Mouse (Mus musculus) stomach, postnatal 0 days (tissue): Measurements from ENCODE around the gene Sap30bp. TPM values are rescaled to one million over a fixed set of nuclear protein-coding genes. Genes with fewer than 3 reads are reported as not detected.

Source experiments
- ATAC-seq: fragments of 200-750 bp; cut with Nextera tagmentation; 2 replicates; pipeline ENCODE4 v1.8.0; 2017; ENCODE audit not compliant: low FRiP score, low TSS enrichment
- DNase-seq: peaks from one replicate; pipeline ENCODE4 v3.0.0-alpha.2; 2016; ENCODE audit warnings: low spot score
- H3K27ac ChIP-seq: fragments of 300-500 bp; sonication (generic); replicated peaks from 2 replicates; pipeline ENCODE4 v1.5.1; 2014; ENCODE audit warnings: mild to moderate bottlenecking, control low read depth
- H3K27me3 ChIP-seq: fragments of 300-500 bp; sonication (generic); 2 replicates; pipeline ENCODE4 v1.6.1; 2014; ENCODE audit warnings: low read length; ENCODE audit not compliant: control insufficient read depth, insufficient read depth
- H3K36me3 ChIP-seq: fragments of 300-500 bp; sonication (generic); 2 replicates; pipeline ENCODE4 v1.6.1; 2014; ENCODE audit warnings: low read length, mixed read lengths; ENCODE audit not compliant: control insufficient read depth, insufficient read depth
- H3K4me1 ChIP-seq: fragments of 300-500 bp; sonication (generic); replicated peaks from 2 replicates; pipeline ENCODE4 v1.6.1; 2014; ENCODE audit warnings: antibody characterized with exemption; ENCODE audit not compliant: control insufficient read depth, insufficient read depth
- H3K4me2 ChIP-seq: fragments of 300-500 bp; sonication (generic); replicated peaks from 2 replicates; pipeline ENCODE4 v1.6.1; 2014; ENCODE audit warnings: low read depth, mild to moderate bottlenecking, control low read depth, moderate library complexity
- H3K4me3 ChIP-seq: fragments of 300-500 bp; sonication (generic); 2 replicates; pipeline ENCODE4 v1.5.1; 2014; ENCODE audit warnings: low read depth, low read length, control low read depth
- H3K9ac ChIP-seq: fragments of 300-500 bp; sonication (generic); 2 replicates; pipeline ENCODE4 v1.6.1; 2014; ENCODE audit warnings: mild to moderate bottlenecking, low read length, control low read depth, mixed read lengths
- H3K9me3 ChIP-seq: fragments of 300-500 bp; sonication (generic); 2 replicates; pipeline ENCODE4 v1.6.1; 2016; ENCODE audit warnings: low read length; ENCODE audit not compliant: control insufficient read depth
- CTCF ChIP-seq: IDR thresholded peaks from 2 replicates; pipeline ENCODE4 v1.5.1; 2016; ENCODE audit warnings: antibody characterized with exemption, low read depth, mild to moderate bottlenecking, moderate library complexity
- EP300 ChIP-seq: optimal IDR thresholded peaks from 2 replicates; pipeline ENCODE3; 2016; ENCODE audit warnings: antibody characterized with exemption
- WGBS: fragments of 180-500 bp; shearing (Covaris S2); extraction: QIAGEN DNeasy Blood & Tissue Kit; methylation state at CpG from one replicate; pipeline ENCODE4 v1.1.7; 2014; 5-methylcytosine and 5-hydroxymethylcytosine counted together
- polyA plus RNA-seq: library from polyadenylated mRNA; unstranded; fragments of >200 nt; fragmentation: Nextera tagmentation; extraction: Ambion mirVana; gene quantifications from 2 replicates; pipeline ENCODE4 v1.2.1, GENCODE M21; 2015

The Sap30bp gene
- polyA plus RNA-seq, 1 experiment from 2014 or later, result 23.6 TPM

- ATAC-seq, result no peak
- TF ChIP-seq CTCF (no peak), EP300 (no peak)
Measured at GRCm38 (mm10) chr11:115921986-115922385, 11.1 kb upstream of the Sap30bp start.

GRCm38 (mm10) chr11:115929031-115929430, 4.1 kb upstream of the Sap30bp start:
- 0 out of 2 replicates have a peak, but pooled peaks cover 7% of the 10 kb centered on the region for H3K36me3 ChIP-seq
- ATAC-seq, result no peak
- DNase-seq, result no peak
- no peak overlapping the region for H3K4me2 ChIP-seq
- no peaks in the 10 kb centered on the region for H3K9me3 ChIP-seq
- peaks cover 9% of the 10 kb centered on the region; the same call in 1 of the 2 replicates for H3K4me1 ChIP-seq
- 79% methylated on average over 8 of the region's 8 CpGs for WGBS
- H3K27ac ChIP-seq, result no peak overlapping the region
- no peak overlapping the region for H3K4me3 ChIP-seq
- TF ChIP-seq CTCF (no peak), EP300 (no peak)
- H3K9ac ChIP-seq, result no peak overlapping the region
- H3K27me3 ChIP-seq, result no peaks in the 10 kb centered on the region

More at GRCm38 (mm10) chr11:115921986-115922385, 11.1 kb upstream of the Sap30bp start:
- no peak for DNase-seq
- Histone ChIP-seq H3K36me3 (peaks cover 10% of the 10 kb centered on the region; the same call in 1 of the 2 replicates), H3K9ac (no peak overlapping the region), H3K4me1 (no peaks in the 10 kb centered on the region), H3K27ac (no peak overlapping the region), H3K4me3 (no peak overlapping the region), H3K4me2 (no peak overlapping the region), H3K27me3 (no peaks in the 10 kb centered on the region), H3K9me3 (no peaks in the 10 kb centered on the region)
- 96% methylated on average over 1 of the region's 1 CpGs for WGBS

DNA sequence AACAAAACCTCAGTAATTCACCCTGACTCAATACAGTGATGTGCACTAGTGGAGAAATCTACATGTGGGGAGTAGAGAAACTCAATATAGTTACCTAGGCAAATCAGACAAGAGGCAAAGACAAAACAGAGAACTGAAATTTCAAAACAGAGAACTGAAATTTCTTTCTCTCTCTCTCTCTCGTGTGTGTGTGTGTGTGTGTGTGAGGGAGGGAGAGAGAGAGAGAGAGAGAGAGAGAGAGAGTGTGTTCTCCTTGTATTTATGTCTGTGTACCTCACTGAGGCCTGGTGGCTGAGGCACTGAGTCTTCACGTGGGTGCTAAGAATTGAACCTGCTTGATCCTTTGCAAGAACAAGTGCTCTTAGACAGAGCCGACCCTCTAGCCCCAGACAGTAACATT, 3.3 kb upstream of the Sap30bp start:
- Histone ChIP-seq H3K27me3 (no peaks in the 10 kb centered on the region), H3K4me3 (no peak overlapping the region), H3K36me3 (0 out of 2 replicates have a peak, but pooled peaks cover 7% of the 10 kb centered on the region), H3K4me2 (no peak overlapping the region), H3K9ac (no peak overlapping the region), H3K9me3 (no peaks in the 10 kb centered on the region), H3K4me1 (peaks cover 13% of the 10 kb centered on the region; the same call in 1 of the 2 replicates), H3K27ac (no peak overlapping the region)
- ATAC-seq, result no peak
- no peak for DNase-seq
- 67% methylated on average over 3 of the region's 3 CpGs for WGBS
- no peak for TF ChIP-seq EP300
- no peak for TF ChIP-seq CTCF

- no peak overlapping the region for H3K4me2 ChIP-seq
- 0 out of 2 replicates have a peak, but pooled peaks cover 7% of the 10 kb centered on the region for H3K36me3 ChIP-seq
- no peak overlapping the region for H3K4me3 ChIP-seq
- no peak overlapping the region for H3K27ac ChIP-seq
- H3K9me3 ChIP-seq, result no peaks in the 10 kb centered on the region
- TF ChIP-seq EP300 (no peak), CTCF (no peak)
- no peak overlapping the region for H3K9ac ChIP-seq
- 58% methylated on average over 3 of the region's 3 CpGs for WGBS
- H3K27me3 ChIP-seq, result no peaks in the 10 kb centered on the region
- ATAC-seq, result no peak
- DNase-seq, result no peak
- peaks cover 13% of the 10 kb centered on the region; the same call in 1 of the 2 replicates for H3K4me1 ChIP-seq
Measured at GRCm38 (mm10) chr11:115931235-115931634, 1.8 kb upstream of the Sap30bp start.

- ATAC-seq (peak; percentile 35; the same call in 1 of the 2 replicates), DNase-seq (no peak)
- TF ChIP-seq EP300, result no peak
- TF ChIP-seq CTCF, result no peak
Measured at GRCm38 (mm10) chr11:115933747-115934110, 647 bp downstream of the Sap30bp start.

DNA sequence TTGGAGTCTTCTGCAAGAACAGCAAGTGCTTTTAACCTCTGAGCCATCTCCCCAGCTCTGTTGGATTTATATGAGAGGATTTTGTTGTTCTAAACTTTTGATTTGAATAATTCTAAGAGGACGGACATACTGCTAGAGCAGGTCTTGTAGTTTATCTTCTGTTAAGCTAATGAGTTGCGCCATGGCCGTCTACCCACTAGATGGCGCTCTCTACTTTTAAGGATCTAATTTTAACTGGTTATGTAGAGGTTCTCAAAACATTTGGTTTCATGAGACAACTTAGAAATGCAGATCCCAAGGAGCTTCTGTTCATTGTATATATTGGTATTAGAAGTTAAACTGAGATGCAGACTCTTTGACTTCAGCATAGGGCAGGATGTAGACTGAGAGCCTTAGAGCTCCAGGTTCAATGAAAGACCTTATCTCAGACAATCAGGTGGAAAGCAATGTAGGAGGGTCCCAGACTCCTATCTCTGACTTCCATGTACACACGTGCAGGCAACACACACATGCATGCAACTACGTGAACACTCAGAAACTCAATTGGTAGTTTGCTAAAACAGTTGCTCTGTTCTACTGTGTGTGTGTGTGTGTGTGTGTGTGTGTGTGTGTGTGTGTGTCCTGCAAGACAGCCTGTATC, 6.7 kb downstream of the Sap30bp start:
- Histone ChIP-seq H3K4me2 (no peak overlapping the region), H3K4me1 (no peaks in the 10 kb centered on the region), H3K27me3 (no peaks in the 10 kb centered on the region), H3K9ac (no peak overlapping the region), H3K9me3 (no peaks in the 10 kb centered on the region), H3K36me3 (peaks cover 12% of the 10 kb centered on the region), H3K27ac (no peak overlapping the region), H3K4me3 (no peak overlapping the region)
- ATAC-seq (0 out of 2 replicates have a peak, but pooled peaks have one; percentile 35), DNase-seq (peak; percentile 65)
- TF ChIP-seq CTCF (peak; percentile 92), EP300 (no peak)
- WGBS, result 30% methylated on average over 6 of the region's 6 CpGs

More at GRCm38 (mm10) chr11:115933747-115934110, 647 bp downstream of the Sap30bp start:
- Histone ChIP-seq H3K27me3 (no peaks in the 10 kb centered on the region), H3K4me3 (peak overlapping the region; percentile 70), H3K4me2 (peak overlapping the region; percentile 67), H3K9ac (peak overlapping the region; percentile 83), H3K9me3 (no peaks in the 10 kb centered on the region), H3K27ac (0 out of 2 replicates have a peak overlapping the region, but pooled peaks have one; percentile 56), H3K4me1 (peaks cover 13% of the 10 kb centered on the region; the same call in 1 of the 2 replicates), H3K36me3 (peaks cover 4% of the 10 kb centered on the region; the same call in 1 of the 2 replicates)
- WGBS, result under 1% methylated on average over 16 of the region's 16 CpGs
